ENCODE assay signal across 9 mouse cellular contexts in genomic region chr5:102777852-102778251, GRCm38 (mm10).
A peak's percentile ranks its signal among the peaks of the same experiment; 100 is the strongest.
DNase-seq lines count a peak whose midpoint lies in the region; ATAC-seq and TF ChIP-seq lines count a peak whose summit lies in the region.
"Had no signal": no experiment of that assay in that cellular context is flagged by ENCODE, and none has a peak within 500 bp of the region (broad histone marks: within the 10 kb centered on the region; RNA-seq: fewer than 3 reads in every experiment).

No protein-coding gene starts in this region.

- 0 out of 2 replicates have a peak, but pooled peaks cover 5% of the 10 kb centered on the region for H3K36me3 ChIP-seq in kidney, embryonic 16.5 days (ENCODE audit: insufficient read depth, low read length)
- no peaks in the 10 kb centered on the region for H3K36me3 ChIP-seq in thymus, adult 2 months (ENCODE audit: control insufficient read depth, insufficient read depth, low read length)
- H3K36me3 ChIP-seq in heart, postnatal 0 days (replicated peaks; ENCODE audit: control insufficient read depth, insufficient read depth, low read length), result no peaks in the 10 kb centered on the region
- H3K36me3 ChIP-seq in hindbrain, embryonic 11.5 days (ENCODE audit: control insufficient read depth, insufficient read depth, low read length), result no peaks in the 10 kb centered on the region

- ATAC-seq in kidney, embryonic 16.5 days (ENCODE audit: low FRiP score, low TSS enrichment), result no peak
- ATAC-seq in heart, postnatal 0 days (ENCODE audit: insufficient read depth, low read depth), result peak; percentile 71
- no peak for ATAC-seq in hindbrain, embryonic 11.5 days (ENCODE audit: low FRiP score)

- WGBS in kidney, embryonic 16.5 days, result 59% methylated on average over 9 of the region's 9 CpGs
- 7% methylated on average over 9 of the region's 9 CpGs for WGBS in thymus, adult 2 months
- 31% methylated on average over 9 of the region's 9 CpGs for WGBS in heart, postnatal 0 days
- 90% methylated on average over 9 of the region's 9 CpGs for WGBS in hindbrain, embryonic 11.5 days

- no peak for TF ChIP-seq EP300 in heart, postnatal 0 days (IDR thresholded peaks at IDR 0.05; ENCODE audit: low read depth)

- peaks cover 30% of the 10 kb centered on the region for H3K4me1 ChIP-seq in kidney, embryonic 16.5 days (ENCODE audit: insufficient read depth, low read length)
- peaks cover 11% of the 10 kb centered on the region for H3K4me1 ChIP-seq in thymus, adult 2 months (replicated peaks; ENCODE audit: control insufficient read depth, insufficient read depth, low read length)
- peaks cover 12% of the 10 kb centered on the region for H3K4me1 ChIP-seq in heart, postnatal 0 days (ENCODE audit: control insufficient read depth, insufficient read depth)
- no peaks in the 10 kb centered on the region for H3K4me1 ChIP-seq in hindbrain, embryonic 11.5 days (replicated peaks; ENCODE audit: control insufficient read depth, insufficient read depth, low read length)

- TF ChIP-seq CTCF in thymus, adult 2 months (IDR thresholded peaks at IDR 0.05; ENCODE audit: borderline replicate concordance, control insufficient read depth, extremely low read depth, insufficient read depth, low read length, poor library complexity), result no peak
- no peak for TF ChIP-seq CTCF in heart, postnatal 0 days (IDR thresholded peaks at IDR 0.05; ENCODE audit: low read depth)

- H3K9me3 ChIP-seq in kidney, embryonic 16.5 days (ENCODE audit: low read length), result no peaks in the 10 kb centered on the region
- no peaks in the 10 kb centered on the region for H3K9me3 ChIP-seq in heart, postnatal 0 days (replicated peaks; ENCODE audit: control insufficient read depth, low read length)
- H3K9me3 ChIP-seq in hindbrain, embryonic 11.5 days (ENCODE audit: control insufficient read depth, low read length), result no peaks in the 10 kb centered on the region

- no peaks in the 10 kb centered on the region for H3K27me3 ChIP-seq in kidney, embryonic 16.5 days (ENCODE audit: insufficient read depth, low read length)
- no peaks in the 10 kb centered on the region for H3K27me3 ChIP-seq in thymus, adult 2 months (ENCODE audit: control insufficient read depth, insufficient read depth, low read length)
- H3K27me3 ChIP-seq in heart, postnatal 0 days (ENCODE audit: control insufficient read depth, insufficient read depth, low read length), result no peaks in the 10 kb centered on the region
- H3K27me3 ChIP-seq in hindbrain, embryonic 11.5 days (ENCODE audit: control insufficient read depth, insufficient read depth, low read length), result no peaks in the 10 kb centered on the region

- H3K4me2 ChIP-seq in kidney, embryonic 16.5 days (replicated peaks; ENCODE audit: low read depth, low read length), result no peak overlapping the region
- H3K4me2 ChIP-seq in heart, postnatal 0 days (ENCODE audit: low read depth, low read length), result peak overlapping the region; percentile 37
- no peak overlapping the region for H3K4me2 ChIP-seq in hindbrain, embryonic 11.5 days (replicated peaks; ENCODE audit: low read depth, low read length)

- no peak overlapping the region for H3K9ac ChIP-seq in kidney, embryonic 16.5 days (replicated peaks; ENCODE audit: low read length)
- H3K9ac ChIP-seq in heart, postnatal 0 days (replicated peaks; ENCODE audit: low read depth, low read length), result no peak overlapping the region
- no peak overlapping the region for H3K9ac ChIP-seq in hindbrain, embryonic 11.5 days (ENCODE audit: low read depth, low read length)

- TF ChIP-seq POLR2A in thymus, adult 2 months (IDR thresholded peaks at IDR 0.05; ENCODE audit: control insufficient read depth, extremely low read depth, insufficient read depth, low read length, poor library complexity), result no peak

- H3K4me3 ChIP-seq in kidney, embryonic 16.5 days (ENCODE audit: low read length), result no peak overlapping the region
- no peak overlapping the region for H3K4me3 ChIP-seq in thymus, adult 2 months (ENCODE audit: control insufficient read depth, insufficient read depth, low read length)
- H3K4me3 ChIP-seq in heart, postnatal 0 days (ENCODE audit: low read depth, low read length), result no peak overlapping the region
- no peak overlapping the region for H3K4me3 ChIP-seq in hindbrain, embryonic 11.5 days (ENCODE audit: low read depth, low read length)

- no peak for DNase-seq in kidney, postnatal 36 days
- peak; percentile 7 for DNase-seq in thymus, postnatal 14 days
- DNase-seq in thymus, adult 2 months, result no peak
- DNase-seq in heart, postnatal 0 days (ENCODE audit: low spot score), result peak; percentile 47
- peak; percentile 27 for DNase-seq in telencephalon, adult 2 months (ENCODE audit: low read depth, low spot score)
- DNase-seq in right cerebral cortex, adult 18-20 months, result no peak
- no peak for DNase-seq in hindbrain, embryonic 11.5 days (ENCODE audit: low spot score)

- peak overlapping the region; percentile 37; the same call in 1 of the 2 replicates for H3K27ac ChIP-seq in kidney, embryonic 16.5 days (ENCODE audit: low read length)
- H3K27ac ChIP-seq in thymus, adult 2 months (ENCODE audit: control insufficient read depth, insufficient read depth, low read length), result no peak overlapping the region
- H3K27ac ChIP-seq in heart, postnatal 0 days (ENCODE audit: low read depth), result peak overlapping the region; percentile 48
- no peak overlapping the region for H3K27ac ChIP-seq in hindbrain, embryonic 11.5 days (ENCODE audit: low read depth, low read length)
- H3K27ac ChIP-seq: hindbrain, postnatal 0 days had no signal

Comparison
In these comparisons a context has a peak if more than half of its experiments do, and no peak if none do; other contexts are left out.
1. DNase-seq: peak in thymus, postnatal 14 days (single experiment), heart, postnatal 0 days (single experiment) and telencephalon, adult 2 months (single experiment); none in kidney, postnatal 36 days (0 of 2), thymus, adult 2 months (single experiment), right cerebral cortex, adult 18-20 months (single experiment) and hindbrain, embryonic 11.5 days (single experiment).
2. H3K27ac ChIP-seq: peak in kidney, embryonic 16.5 days (single experiment) and heart, postnatal 0 days (single experiment); none in thymus, adult 2 months (single experiment) and hindbrain, embryonic 11.5 days (single experiment).